Mouse (Mus musculus): ENCODE results near the gene Rusc1. TPM values are rescaled to one million over a fixed set of nuclear protein-coding genes. Genes with fewer than 3 reads are reported as not detected.

Rusc1 gene
- polyA plus RNA-seq, 1 experiment: 13.6 TPM

- Histone ChIP-seq H3K9ac (ENCODE audit: low read depth, poor library complexity, severe bottlenecking) (peak within 1 kb of the TSS; percentile 65), H3K36me3 (ENCODE audit: control insufficient read depth, insufficient read depth, low read length, poor library complexity, severe bottlenecking) (peaks cover 34% of the 10 kb centered on the region), H3K9me3 (replicated peaks; ENCODE audit: control insufficient read depth, insufficient read depth, low read length, poor library complexity, severe bottlenecking) (no peaks in the 10 kb centered on the region), H3K27me3 (ENCODE audit: control insufficient read depth, insufficient read depth, low read length, poor library complexity, severe bottlenecking) (no peaks in the 10 kb centered on the region), H3K27ac (ENCODE audit: insufficient read depth, low read length) (peak within 1 kb of the TSS; percentile 90), H3K4me3 (ENCODE audit: low read depth, low read length) (peak within 1 kb of the TSS; percentile 99), H3K4me1 (ENCODE audit: control insufficient read depth, insufficient read depth, low read length) (no peaks in the 10 kb centered on the region)
- TF ChIP-seq POLR2A (IDR thresholded peaks at IDR 0.05; ENCODE audit: insufficient read depth, low read length): peak; percentile 41
- no peak for TF ChIP-seq CTCF (IDR thresholded peaks at IDR 0.05; ENCODE audit: low read depth, low read length)
- TF ChIP-seq EP300 (IDR thresholded peaks at IDR 0.05; ENCODE audit: insufficient read depth, low read depth, low read length): peak; percentile 59; the same call in 1 of the 2 replicates
Measured at GRCm38 (mm10) chr3:89101812-89102494, 8.8 kb upstream of the Rusc1 start, which contains the start of gene Fdps. Gene Fdps (minus strand): TSS chr3:89101959.

DNA sequence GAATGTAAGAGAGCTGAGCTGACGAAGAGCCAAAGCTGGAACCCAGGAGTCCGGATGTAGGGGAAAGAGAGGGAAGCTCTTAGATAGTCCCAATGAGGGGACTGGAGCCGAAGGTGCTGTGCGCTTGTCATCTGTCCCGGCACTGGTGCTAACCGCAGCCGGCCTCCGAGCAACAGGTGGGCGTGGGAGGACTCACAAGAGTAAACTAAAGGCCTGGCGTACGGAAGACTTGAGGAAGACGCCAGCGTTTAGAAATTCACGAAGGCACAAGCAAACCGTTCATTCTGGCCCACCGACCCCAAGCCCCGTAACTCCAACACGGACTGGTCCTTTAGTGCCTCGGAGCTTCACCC, 8.3 kb upstream of the Rusc1 start:
- no peaks in the 10 kb centered on the region for H3K27me3 ChIP-seq (ENCODE audit: control insufficient read depth, insufficient read depth, low read length, poor library complexity, severe bottlenecking)
- no peaks in the 10 kb centered on the region for H3K4me1 ChIP-seq (ENCODE audit: control insufficient read depth, insufficient read depth, low read length)
- H3K9ac ChIP-seq (ENCODE audit: low read depth, poor library complexity, severe bottlenecking): peak overlapping the region; percentile 65
- H3K27ac ChIP-seq (ENCODE audit: insufficient read depth, low read length): peak overlapping the region; percentile 66
- no peaks in the 10 kb centered on the region for H3K9me3 ChIP-seq (replicated peaks; ENCODE audit: control insufficient read depth, insufficient read depth, low read length, poor library complexity, severe bottlenecking)
- H3K4me3 ChIP-seq (ENCODE audit: low read depth, low read length): peak overlapping the region; percentile 99
- H3K36me3 ChIP-seq (ENCODE audit: control insufficient read depth, insufficient read depth, low read length, poor library complexity, severe bottlenecking): peaks cover 37% of the 10 kb centered on the region
- TF ChIP-seq POLR2A (IDR thresholded peaks at IDR 0.05; ENCODE audit: insufficient read depth, low read length): no peak
- TF ChIP-seq CTCF (IDR thresholded peaks at IDR 0.05; ENCODE audit: low read depth, low read length): no peak
- no peak for TF ChIP-seq EP300 (IDR thresholded peaks at IDR 0.05; ENCODE audit: insufficient read depth, low read depth, low read length)

DNA sequence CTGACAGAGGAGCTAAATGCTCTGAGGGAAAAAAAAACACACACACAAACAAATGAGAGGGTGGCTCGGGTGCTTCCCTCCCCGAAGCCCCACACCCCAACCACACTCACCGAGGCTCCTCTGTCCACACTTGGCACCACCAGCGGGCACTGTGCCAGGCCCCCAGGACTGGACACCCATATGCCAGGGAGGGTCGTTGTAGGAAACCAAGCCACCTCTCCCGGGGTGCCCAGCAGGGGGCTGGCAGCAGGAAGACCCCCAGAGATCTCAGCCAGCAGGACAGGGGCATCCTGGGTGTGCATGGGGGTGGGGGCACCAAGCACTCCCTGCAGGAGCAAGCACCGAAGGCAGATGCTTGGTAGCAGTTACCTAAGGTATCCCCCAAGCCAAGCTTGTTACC, 7.7 kb upstream of the Rusc1 start, which contains the start of gene Gm43738:
TSS of gene Gm43738 (minus strand) at position 289 of the 400 bp plus-strand sequence.
- Histone ChIP-seq H3K36me3 (ENCODE audit: control insufficient read depth, insufficient read depth, low read length, poor library complexity, severe bottlenecking) (peaks cover 37% of the 10 kb centered on the region), H3K9ac (ENCODE audit: low read depth, poor library complexity, severe bottlenecking) (peak within 1 kb of the TSS; percentile 65), H3K4me1 (ENCODE audit: control insufficient read depth, insufficient read depth, low read length) (no peaks in the 10 kb centered on the region), H3K27me3 (ENCODE audit: control insufficient read depth, insufficient read depth, low read length, poor library complexity, severe bottlenecking) (no peaks in the 10 kb centered on the region), H3K9me3 (replicated peaks; ENCODE audit: control insufficient read depth, insufficient read depth, low read length, poor library complexity, severe bottlenecking) (no peaks in the 10 kb centered on the region), H3K27ac (ENCODE audit: insufficient read depth, low read length) (peak within 1 kb of the TSS; percentile 66), H3K4me3 (ENCODE audit: low read depth, low read length) (peak within 1 kb of the TSS; percentile 99)
- TF ChIP-seq EP300 (IDR thresholded peaks at IDR 0.05; ENCODE audit: insufficient read depth, low read depth, low read length): no peak
- TF ChIP-seq CTCF (IDR thresholded peaks at IDR 0.05; ENCODE audit: low read depth, low read length): no peak
- no peak for TF ChIP-seq POLR2A (IDR thresholded peaks at IDR 0.05; ENCODE audit: insufficient read depth, low read length)

DNA sequence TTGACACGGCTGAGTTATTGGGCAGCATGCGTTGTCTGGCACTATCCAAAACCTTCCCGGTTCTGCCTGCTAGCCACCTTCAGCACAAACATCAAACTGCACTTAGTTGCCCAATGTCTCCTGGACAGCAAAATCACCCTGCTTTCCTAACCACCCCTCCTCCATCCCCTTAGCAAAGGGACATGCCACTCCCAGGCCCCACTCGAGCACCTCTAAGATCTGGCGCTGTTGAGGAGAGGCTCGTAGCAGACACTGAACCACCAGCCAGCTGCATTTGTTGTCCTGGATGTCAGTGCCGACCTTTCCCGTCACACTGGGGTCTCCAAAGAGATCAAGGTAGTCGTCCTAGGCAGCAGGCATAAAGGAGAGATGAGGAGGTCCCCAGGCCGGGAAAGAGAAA, 910 bp upstream of the Rusc1 start:
- Histone ChIP-seq H3K4me3 (ENCODE audit: low read depth, low read length) (no peak overlapping the region), H3K9ac (ENCODE audit: low read depth, poor library complexity, severe bottlenecking) (no peak overlapping the region), H3K9me3 (replicated peaks; ENCODE audit: control insufficient read depth, insufficient read depth, low read length, poor library complexity, severe bottlenecking) (no peaks in the 10 kb centered on the region), H3K36me3 (ENCODE audit: control insufficient read depth, insufficient read depth, low read length, poor library complexity, severe bottlenecking) (peaks cover 31% of the 10 kb centered on the region), H3K4me1 (ENCODE audit: control insufficient read depth, insufficient read depth, low read length) (no peaks in the 10 kb centered on the region), H3K27me3 (ENCODE audit: control insufficient read depth, insufficient read depth, low read length, poor library complexity, severe bottlenecking) (no peaks in the 10 kb centered on the region), H3K27ac (ENCODE audit: insufficient read depth, low read length) (no peak overlapping the region)
- TF ChIP-seq EP300 (IDR thresholded peaks at IDR 0.05; ENCODE audit: insufficient read depth, low read depth, low read length) (no peak), CTCF (IDR thresholded peaks at IDR 0.05; ENCODE audit: low read depth, low read length) (no peak), POLR2A (IDR thresholded peaks at IDR 0.05; ENCODE audit: insufficient read depth, low read length) (no peak)

DNA sequence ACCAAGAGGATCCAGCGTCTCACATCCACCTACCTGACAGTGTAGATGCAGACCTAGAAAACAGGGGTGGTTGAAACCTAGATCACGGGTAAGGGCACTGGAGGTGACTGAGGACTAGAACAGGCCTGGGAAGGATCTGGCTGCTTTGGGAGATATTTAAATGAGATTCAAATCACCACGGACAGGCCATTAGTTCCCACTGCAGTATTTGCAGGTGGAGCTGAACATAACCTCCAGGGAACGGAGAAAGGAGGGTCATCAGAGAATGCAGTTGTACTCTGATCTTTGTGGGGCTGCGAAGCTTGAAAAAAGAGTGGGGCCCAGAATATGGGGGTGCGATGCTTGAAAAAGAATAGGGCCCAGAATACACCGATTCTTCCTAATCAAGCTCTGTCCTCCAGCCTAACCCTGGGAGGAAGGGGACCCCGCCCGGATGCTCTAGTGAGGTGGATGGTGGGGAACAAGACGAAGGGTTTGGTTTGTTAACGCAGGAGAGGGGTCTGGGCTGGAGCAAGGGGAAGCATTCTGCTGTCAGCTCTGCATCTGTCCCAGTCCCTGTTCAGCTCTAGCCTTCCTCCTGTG, 511 bp downstream of the Rusc1 start:
- Histone ChIP-seq H3K36me3 (ENCODE audit: control insufficient read depth, insufficient read depth, low read length, poor library complexity, severe bottlenecking) (peaks cover 17% of the 10 kb centered on the region), H3K27me3 (ENCODE audit: control insufficient read depth, insufficient read depth, low read length, poor library complexity, severe bottlenecking) (no peaks in the 10 kb centered on the region), H3K9me3 (replicated peaks; ENCODE audit: control insufficient read depth, insufficient read depth, low read length, poor library complexity, severe bottlenecking) (no peaks in the 10 kb centered on the region), H3K4me1 (ENCODE audit: control insufficient read depth, insufficient read depth, low read length) (peaks cover 3% of the 10 kb centered on the region), H3K4me3 (ENCODE audit: low read depth, low read length) (peak overlapping the region; percentile 38), H3K9ac (ENCODE audit: low read depth, poor library complexity, severe bottlenecking) (no peak overlapping the region), H3K27ac (ENCODE audit: insufficient read depth, low read length) (no peak overlapping the region)
- no peak for TF ChIP-seq CTCF (IDR thresholded peaks at IDR 0.05; ENCODE audit: low read depth, low read length)
- TF ChIP-seq POLR2A (IDR thresholded peaks at IDR 0.05; ENCODE audit: insufficient read depth, low read length): no peak

All from ES-Bruce4 (cell line).